Mouse (Mus musculus) liver, embryonic 14.5 days (tissue): ENCODE measurements around the gene Lmntd1.

Source experiments
- CTCF ChIP-seq: IDR thresholded peaks from 2 replicates; pipeline ENCODE4 v1.5.1; 2016; ENCODE audit warnings: antibody characterized with exemption, low read depth, control low read depth
- EP300 ChIP-seq: IDR thresholded peaks from 2 replicates; pipeline ENCODE4 v1.6.1; 2016; ENCODE audit warnings: antibody characterized with exemption, low read depth

- TF ChIP-seq CTCF (no peak), EP300 (no peak)
Observed at GRCm38 (mm10) chr6:145371586-145371985, 242.5 kb downstream of the Lmntd1 start.
